17 mouse cellular contexts compared by ENCODE assay signal in genomic region chr9:43768779-43769178, GRCm38 (mm10). TPM values are rescaled to one million over a fixed set of nuclear protein-coding genes. Genes with fewer than 3 reads are reported as not detected.
DNase-seq lines count a peak whose midpoint lies in the region; ATAC-seq lines count a peak whose summit lies in the region.
"Had no signal": no experiment of that assay in that cellular context is flagged by ENCODE, and none has a peak within 500 bp of the region (broad histone marks: within the 10 kb centered on the region; RNA-seq: fewer than 3 reads in every experiment).

No protein-coding gene starts in this region.

- no peak overlapping the region for H3K4me2 ChIP-seq in embryonic facial prominence, embryonic 14.5 days (ENCODE audit: low read depth, low read length)
- peak overlapping the region; percentile 8; the same call in 1 of the 2 replicates for H3K4me2 ChIP-seq in hindbrain, embryonic 12.5 days (replicated peaks)
- H3K4me2 ChIP-seq in midbrain, embryonic 15.5 days: no peak overlapping the region
- H3K4me2 ChIP-seq: embryonic facial prominence, embryonic 15.5 days; heart, embryonic 12.5 days had no signal

- peak; percentile 31; the same call in 1 of the 2 replicates for ATAC-seq in embryonic facial prominence, embryonic 14.5 days (ENCODE audit: low read depth)
- ATAC-seq in hindbrain, embryonic 12.5 days (ENCODE audit: low FRiP score): peak; percentile 76
- peak; percentile 65; the same call in 1 of the 2 replicates for ATAC-seq in midbrain, embryonic 15.5 days (replicated peaks)

- no peaks in the 10 kb centered on the region for H3K27me3 ChIP-seq in embryonic facial prominence, embryonic 14.5 days (replicated peaks; ENCODE audit: control insufficient read depth, insufficient read depth, low read length)
- no peaks in the 10 kb centered on the region for H3K27me3 ChIP-seq in hindbrain, embryonic 12.5 days
- no peaks in the 10 kb centered on the region for H3K27me3 ChIP-seq in midbrain, embryonic 15.5 days (replicated peaks)
- H3K27me3 ChIP-seq: embryonic facial prominence, embryonic 15.5 days; heart, embryonic 12.5 days had no signal

- peak; percentile 69 for DNase-seq in Muller cell, postnatal 12 days (ENCODE audit: inconsistent ontology term)
- DNase-seq in embryonic facial prominence, embryonic 14.5 days (ENCODE audit: low spot score): peak; percentile 56
- DNase-seq in cerebellum, postnatal 25 days: no peak
- DNase-seq in heart, adult 8-10 months (ENCODE audit: low spot score): no peak
- no peak for DNase-seq in cerebellum, adult 9-10 months
- no peak for DNase-seq in left cerebral cortex, postnatal 10 days (ENCODE audit: extremely low spot score in 1 of 2, low spot score in 2 of 2)
- DNase-seq: B cell, adult 2 months; cerebellum, adult 18-20 months; lung, postnatal 4 days had no signal

- no peak overlapping the region for H3K9ac ChIP-seq in embryonic facial prominence, embryonic 14.5 days (ENCODE audit: low read depth, low read length)
- no peak overlapping the region for H3K9ac ChIP-seq in hindbrain, embryonic 12.5 days
- H3K9ac ChIP-seq in midbrain, embryonic 15.5 days: no peak overlapping the region
- H3K9ac ChIP-seq: embryonic facial prominence, embryonic 15.5 days; heart, embryonic 12.5 days; liver, embryonic 14.5 days had no signal

- H3K36me3 ChIP-seq in embryonic facial prominence, embryonic 14.5 days (ENCODE audit: control insufficient read depth, insufficient read depth, low read length): no peaks in the 10 kb centered on the region
- H3K36me3 ChIP-seq in hindbrain, embryonic 12.5 days: no peaks in the 10 kb centered on the region
- no peaks in the 10 kb centered on the region for H3K36me3 ChIP-seq in midbrain, embryonic 15.5 days (replicated peaks)
- H3K36me3 ChIP-seq: heart, embryonic 12.5 days had no signal

- no peak overlapping the region for H3K4me3 ChIP-seq in embryonic facial prominence, embryonic 14.5 days (ENCODE audit: low read depth, low read length)
- no peak overlapping the region for H3K4me3 ChIP-seq in hindbrain, embryonic 12.5 days
- no peak overlapping the region for H3K4me3 ChIP-seq in midbrain, embryonic 15.5 days
- H3K4me3 ChIP-seq: embryonic facial prominence, embryonic 15.5 days; heart, embryonic 12.5 days; limb, embryonic 10.5 days; myocyte had no signal

- intact Hi-C loops in left cerebral cortex, postnatal 10 days (cut with DNase I): no loop called here

- WGBS in embryonic facial prominence, embryonic 14.5 days: 7% methylated on average over 4 of the region's 4 CpGs
- 9% methylated on average over 4 of the region's 4 CpGs for WGBS in hindbrain, embryonic 12.5 days
- 13% methylated on average over 4 of the region's 4 CpGs for WGBS in midbrain, embryonic 15.5 days

- H3K9me3 ChIP-seq in embryonic facial prominence, embryonic 14.5 days (ENCODE audit: control insufficient read depth, low read length): no peaks in the 10 kb centered on the region
- 0 out of 2 replicates have a peak, but pooled peaks cover 1% of the 10 kb centered on the region for H3K9me3 ChIP-seq in hindbrain, embryonic 12.5 days (replicated peaks)
- H3K9me3 ChIP-seq in midbrain, embryonic 15.5 days: no peaks in the 10 kb centered on the region
- H3K9me3 ChIP-seq: embryonic facial prominence, embryonic 15.5 days; limb, embryonic 10.5 days had no signal

- peaks cover 11% of the 10 kb centered on the region; the same call in 1 of the 2 replicates for H3K4me1 ChIP-seq in embryonic facial prominence, embryonic 14.5 days (ENCODE audit: control insufficient read depth, insufficient read depth, low read length)
- peaks cover 64% of the 10 kb centered on the region for H3K4me1 ChIP-seq in hindbrain, embryonic 12.5 days
- peaks cover 39% of the 10 kb centered on the region for H3K4me1 ChIP-seq in midbrain, embryonic 15.5 days

- no peak overlapping the region for H3K27ac ChIP-seq in embryonic facial prominence, embryonic 14.5 days (replicated peaks; ENCODE audit: low read depth, low read length)
- peak overlapping the region; percentile 64; the same call in 1 of the 2 replicates for H3K27ac ChIP-seq in hindbrain, embryonic 12.5 days
- H3K27ac ChIP-seq in midbrain, embryonic 15.5 days: peak overlapping the region; percentile 16; the same call in 1 of the 2 replicates
- H3K27ac ChIP-seq: kidney, postnatal 0 days; limb, embryonic 10.5 days; liver, embryonic 14.5 days had no signal

RNA-seq across cellular contexts. Expression of gene Nectin1, which starts 25.0 kb away (rescaled TPM):
- 9.0 and 10.1 TPM in 2 replicates for polyA plus RNA-seq in embryonic facial prominence, embryonic 14.5 days (2014; fragmentation: Nextera tagmentation; extraction: Ambion mirVana)
- polyA plus RNA-seq in hindbrain, embryonic 12.5 days (2016; fragmentation: Nextera tagmentation; extraction: Ambion mirVana): 12.9 and 13.0 TPM in 2 replicates
- polyA plus RNA-seq in midbrain, embryonic 15.5 days (2015; fragmentation: Nextera tagmentation; extraction: Ambion mirVana): 14.7 and 15.9 TPM in 2 replicates
- 1 to 10 TPM; 1.6 to 3.5 (median 2.2) TPM for total RNA-seq in heart, adult 8-10 months (2022)
- 100 to 1,000 TPM in 1 of 2 experiments, 10 to 100 TPM in 1; 99.6 to 104 TPM for total RNA-seq in left cerebral cortex, postnatal 10 days (2021)

Comparison
In these comparisons a context has a peak if more than half of its experiments do, and no peak if none do; other contexts are left out.
1. DNase-seq: peak in Muller cell, postnatal 12 days (single experiment) and embryonic facial prominence, embryonic 14.5 days (single experiment); none in cerebellum, postnatal 25 days (0 of 2), heart, adult 8-10 months (single experiment), cerebellum, adult 9-10 months (single experiment) and left cerebral cortex, postnatal 10 days (0 of 2).
2. Peak in every context shown above with its lines, with median percentiles within 50 percentile points of each other: ATAC-seq.